Mouse (Mus musculus): Measurements from ENCODE around the gene Cdh10. TPM values are rescaled to one million over a fixed set of nuclear protein-coding genes. Genes with fewer than 3 reads are reported as not detected.

Cdh10 gene
- 13.3 and 15.2 TPM in 2 replicates for polyA plus RNA-seq (2021; fragmentation: Nextera tagmentation)
- long read RNA-seq, experiment 1, transcript Cdh10-202 (12 exons, 3,176 nt): major isoform, 10 of 26 reads
- long read RNA-seq, experiment 1, partial matches to known transcripts: 8 of 26 reads
- long read RNA-seq, experiment 1, other reads (novel, unspliced or antisense): 5 of 26 reads
- long read RNA-seq, experiment 2, transcript Cdh10-201 (12 exons, 3,407 nt): minor isoform, 11 of 105 reads
- long read RNA-seq, experiment 2, transcript Cdh10-202 (12 exons, 3,176 nt): major isoform, 66 of 105 reads
- long read RNA-seq, experiment 2, partial matches to known transcripts: 9 of 105 reads
- long read RNA-seq, experiment 2, other reads (novel, unspliced or antisense): 18 of 105 reads

DNA sequence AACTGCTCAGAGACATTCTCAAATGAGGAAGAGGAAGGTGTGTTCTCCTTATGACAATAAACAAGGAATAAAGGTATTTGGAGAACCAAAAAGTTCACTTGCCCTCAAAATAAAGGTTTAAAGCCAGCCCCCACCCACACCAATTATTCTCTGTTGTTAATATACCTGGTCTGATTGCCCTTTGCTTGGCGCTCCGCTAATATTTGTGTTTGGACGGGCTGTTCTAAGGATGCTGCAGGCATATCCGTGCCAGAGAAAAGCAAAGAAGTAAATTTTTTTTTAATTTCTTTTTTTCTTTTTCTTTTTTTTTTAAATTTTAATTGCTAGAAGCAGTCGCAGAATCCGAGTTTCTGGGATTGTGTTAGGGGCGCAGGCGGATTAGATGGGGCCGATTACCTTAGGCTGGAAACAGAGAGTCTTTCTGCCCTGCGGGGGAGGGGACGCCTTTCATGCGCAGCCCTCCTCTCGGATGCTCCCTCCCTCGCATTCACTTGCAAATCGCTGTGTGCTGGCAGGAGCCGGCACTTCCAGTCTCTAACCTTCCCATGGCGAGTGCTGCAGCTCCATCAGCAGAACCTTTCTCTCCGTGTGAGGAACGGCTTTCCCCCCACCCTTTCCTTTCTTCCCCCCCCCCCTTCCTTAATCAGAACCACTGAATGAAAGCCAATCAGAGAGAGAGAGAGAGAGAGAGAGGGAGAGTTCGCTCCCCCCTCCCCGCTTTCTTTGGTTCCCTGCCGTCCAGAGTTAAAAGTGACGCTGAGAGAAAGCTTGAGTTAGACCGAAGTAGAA lies at the start of gene Cdh10:
Cdh10 (plus strand) TSS at position 763 of the 789 bp plus-strand sequence.

